Mouse (Mus musculus): ENCODE results near the gene Ptprd.

GRCm38 (mm10) chr4:78002065-78002464, 209.7 kb downstream of the Ptprd start:
- TF ChIP-seq CTCF (IDR thresholded peaks at IDR 0.05; ENCODE audit: low read depth) (no peak), EP300 (IDR thresholded peaks at IDR 0.05; ENCODE audit: low read depth) (no peak)
